Comparison of ENCODE assay signal across 22 mouse cellular contexts in the genomic region with DNA sequence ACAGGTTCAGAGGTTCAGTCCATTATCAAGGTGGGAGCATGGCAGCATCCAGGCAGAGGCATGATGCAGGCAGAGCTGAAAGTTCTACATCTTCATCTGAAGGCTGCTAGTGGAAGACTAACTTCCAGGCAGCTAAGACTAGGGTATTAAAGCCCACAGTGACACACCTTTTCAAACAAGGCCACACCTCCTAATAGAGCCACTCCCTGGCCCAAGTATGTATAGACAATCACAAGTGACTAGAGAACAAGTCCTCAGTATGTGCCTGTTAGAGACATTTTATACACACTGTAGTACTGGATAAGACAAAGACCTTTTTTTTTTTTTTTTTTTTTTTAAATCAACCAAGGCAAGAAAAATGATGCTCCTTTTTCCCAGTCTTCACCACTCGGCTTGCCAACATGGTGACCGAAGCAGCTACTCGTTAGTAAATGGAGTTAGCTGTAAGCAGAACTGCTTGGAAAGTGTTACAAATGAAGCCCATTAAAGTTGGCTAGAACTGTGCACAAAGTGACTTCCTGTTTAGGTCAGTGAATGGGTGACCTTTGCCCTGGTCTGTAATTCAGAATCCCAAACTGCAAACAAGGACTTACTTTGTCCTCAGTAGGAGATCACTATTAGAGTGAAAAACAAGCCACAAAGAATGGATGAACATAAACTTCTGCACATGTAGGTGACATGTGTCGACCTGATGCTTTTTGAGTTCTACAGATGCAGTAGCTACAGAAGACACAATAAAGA.
DNase-seq lines count a peak whose midpoint lies in the region; ATAC-seq and TF ChIP-seq lines count a peak whose summit lies in the region.
"Had no signal": no experiment of that assay in that cellular context is flagged by ENCODE, and none has a peak within 500 bp of the region (broad histone marks: within the 10 kb centered on the region; RNA-seq: fewer than 3 reads in every experiment).

No protein-coding gene starts in this region.

- 0 out of 2 replicates have a peak, but pooled peaks cover 6% of the 10 kb centered on the region for H3K9me3 ChIP-seq in heart, embryonic 12.5 days (replicated peaks)
- H3K9me3 ChIP-seq in liver, embryonic 12.5 days (replicated peaks), result no peaks in the 10 kb centered on the region
- H3K9me3 ChIP-seq in intestine, postnatal 0 days (ENCODE audit: control insufficient read depth), result no peaks in the 10 kb centered on the region
- H3K9me3 ChIP-seq: embryonic facial prominence, embryonic 12.5 days; heart, embryonic 13.5 days; liver, embryonic 13.5 days; midbrain, embryonic 12.5 days; neural tube, embryonic 13.5 days had no signal

- peaks cover 46% of the 10 kb centered on the region for H3K4me1 ChIP-seq in heart, embryonic 12.5 days (replicated peaks)
- peaks cover 40% of the 10 kb centered on the region for H3K4me1 ChIP-seq in liver, adult 2 months (ENCODE audit: control insufficient read depth, insufficient read depth, low read length)
- H3K4me1 ChIP-seq in liver, embryonic 12.5 days, result peaks cover 15% of the 10 kb centered on the region
- H3K4me1 ChIP-seq in intestine, postnatal 0 days (replicated peaks; ENCODE audit: control insufficient read depth, insufficient read depth, low read length), result 0 out of 2 replicates have a peak, but pooled peaks cover 5% of the 10 kb centered on the region
- H3K4me1 ChIP-seq: embryonic facial prominence, embryonic 12.5 days; midbrain, embryonic 12.5 days; neural tube, embryonic 13.5 days had no signal

- TF ChIP-seq POLR2A in liver, adult 2 months (IDR thresholded peaks at IDR 0.05; ENCODE audit: extremely low read depth, insufficient read depth, low read length), result no peak

- WGBS in heart, embryonic 12.5 days, result 88% methylated on average over 4 of the region's 4 CpGs
- 55% methylated on average over 4 of the region's 4 CpGs for WGBS in liver, adult 2 months
- 65% methylated on average over 4 of the region's 4 CpGs for WGBS in liver, embryonic 12.5 days (ENCODE audit: insufficient replicate concordance)
- 59% methylated on average over 4 of the region's 4 CpGs for WGBS in intestine, postnatal 0 days

- H3K4me3 ChIP-seq in heart, embryonic 12.5 days, result no peak overlapping the region
- no peak overlapping the region for H3K4me3 ChIP-seq in liver, adult 2 months (ENCODE audit: insufficient read depth, low read depth, low read length)
- H3K4me3 ChIP-seq in liver, embryonic 12.5 days, result no peak overlapping the region
- no peak overlapping the region for H3K4me3 ChIP-seq in intestine, postnatal 0 days (ENCODE audit: low read depth, low read length)
- H3K4me3 ChIP-seq: embryonic facial prominence, embryonic 12.5 days; heart, embryonic 13.5 days; liver, embryonic 13.5 days; midbrain, embryonic 12.5 days; neural tube, embryonic 13.5 days had no signal

- peak; percentile 82 for DNase-seq in heart, adult 11 months
- peak; percentile 97 for DNase-seq in liver, adult 2 months (ENCODE audit: extremely low read depth, low read depth, low spot score)
- DNase-seq in right cerebral cortex, postnatal 10 days (ENCODE audit: low spot score in 2 of 2), result no peak
- no peak for DNase-seq in thymus, adult 18-20 months
- DNase-seq in adrenal gland, adult 8-10 months, result no peak
- DNase-seq: adrenal gland, adult 2 months; cerebellum, adult 11-12 months; cerebellum, postnatal 25 days; gastrocnemius, postnatal 25 days; heart, postnatal 4 days; layer of hippocampus, adult 9-11 months; liver, embryonic 13.5 days; right cerebral cortex, postnatal 25 days; thymus, postnatal 36 days had no signal

- H3K36me3 ChIP-seq in heart, embryonic 12.5 days, result peaks cover 4% of the 10 kb centered on the region; the same call in 1 of the 2 replicates
- H3K36me3 ChIP-seq in liver, adult 2 months (ENCODE audit: control insufficient read depth, insufficient read depth, low read length), result no peaks in the 10 kb centered on the region; the same call in 1 of the 2 replicates
- no peaks in the 10 kb centered on the region for H3K36me3 ChIP-seq in liver, embryonic 12.5 days
- no peaks in the 10 kb centered on the region for H3K36me3 ChIP-seq in intestine, postnatal 0 days (ENCODE audit: control insufficient read depth, insufficient read depth)
- H3K36me3 ChIP-seq: embryonic facial prominence, embryonic 12.5 days; midbrain, embryonic 12.5 days; neural tube, embryonic 13.5 days had no signal

- no peak overlapping the region for H3K9ac ChIP-seq in heart, embryonic 12.5 days
- no peak overlapping the region for H3K9ac ChIP-seq in liver, adult 2 months (ENCODE audit: low read depth, low read length)
- no peak overlapping the region for H3K9ac ChIP-seq in liver, embryonic 12.5 days
- no peak overlapping the region for H3K9ac ChIP-seq in intestine, postnatal 0 days (ENCODE audit: low read depth, low read length)
- H3K9ac ChIP-seq: embryonic facial prominence, embryonic 12.5 days; heart, embryonic 13.5 days; liver, embryonic 13.5 days; midbrain, embryonic 12.5 days; neural tube, embryonic 13.5 days had no signal

- TF ChIP-seq CTCF in liver, adult 2 months (IDR thresholded peaks at IDR 0.05; ENCODE audit: low read depth, low read length), result no peak
- TF ChIP-seq CTCF in intestine, postnatal 0 days (IDR thresholded peaks at IDR 0.05; ENCODE audit: low read depth), result no peak

- H3K27me3 ChIP-seq in heart, embryonic 12.5 days (replicated peaks), result no peaks in the 10 kb centered on the region
- H3K27me3 ChIP-seq in liver, adult 2 months (ENCODE audit: control insufficient read depth, insufficient read depth, low read length), result no peaks in the 10 kb centered on the region
- no peaks in the 10 kb centered on the region for H3K27me3 ChIP-seq in liver, embryonic 12.5 days (replicated peaks)
- no peaks in the 10 kb centered on the region for H3K27me3 ChIP-seq in intestine, postnatal 0 days (replicated peaks; ENCODE audit: control insufficient read depth, insufficient read depth, low read length)
- H3K27me3 ChIP-seq: embryonic facial prominence, embryonic 12.5 days; heart, embryonic 13.5 days; liver, embryonic 13.5 days; midbrain, embryonic 12.5 days; neural tube, embryonic 13.5 days had no signal

- peaks cover 22% of the 10 kb centered on the region; the same call in 1 of the 2 replicates for H3K79me2 ChIP-seq in liver, adult 2 months (ENCODE audit: control insufficient read depth, insufficient read depth, low read length)

- no peak overlapping the region for H3K4me2 ChIP-seq in heart, embryonic 12.5 days
- no peak overlapping the region for H3K4me2 ChIP-seq in liver, embryonic 12.5 days
- no peak overlapping the region for H3K4me2 ChIP-seq in intestine, postnatal 0 days (replicated peaks; ENCODE audit: low read depth)
- H3K4me2 ChIP-seq: embryonic facial prominence, embryonic 12.5 days; heart, embryonic 13.5 days; liver, embryonic 13.5 days; midbrain, embryonic 12.5 days; neural tube, embryonic 13.5 days had no signal

- H3K27ac ChIP-seq in heart, embryonic 12.5 days (ENCODE audit: poor library complexity, severe bottlenecking), result no peak overlapping the region
- H3K27ac ChIP-seq in liver, adult 2 months (replicated peaks; ENCODE audit: insufficient read depth, low read depth, low read length), result peak overlapping the region; percentile 74
- H3K27ac ChIP-seq in liver, embryonic 12.5 days, result no peak overlapping the region
- H3K27ac ChIP-seq in intestine, postnatal 0 days (ENCODE audit: low read depth, low read length), result peak overlapping the region; percentile 54
- H3K27ac ChIP-seq: embryonic facial prominence, embryonic 12.5 days; hindbrain, postnatal 0 days; liver, embryonic 13.5 days; midbrain, embryonic 12.5 days; neural tube, embryonic 13.5 days had no signal

- ATAC-seq in heart, embryonic 12.5 days (ENCODE audit: insufficient number of reproducible peaks, low FRiP score), result no peak
- ATAC-seq in liver, embryonic 12.5 days, result no peak
- ATAC-seq in intestine, postnatal 0 days, result no peak
- ATAC-seq: hindbrain, postnatal 0 days had no signal

Comparison
In these comparisons a context has a peak if more than half of its experiments do, and no peak if none do; other contexts are left out.
1. H3K27ac ChIP-seq: peak in liver, adult 2 months (single experiment) and intestine, postnatal 0 days (single experiment); none in heart, embryonic 12.5 days (single experiment) and liver, embryonic 12.5 days (single experiment).
2. DNase-seq: peak in heart, adult 11 months (single experiment) and liver, adult 2 months (single experiment); none in right cerebral cortex, postnatal 10 days (0 of 2), thymus, adult 18-20 months (0 of 2) and adrenal gland, adult 8-10 months (single experiment).